Mouse (Mus musculus) embryonic fibroblast, embryonic 13.5 days (primary cell): ENCODE measurements around the gene Ccdc153.

Experiments
- CTCF ChIP-seq: IDR thresholded peaks from 2 replicates; pipeline ENCODE4 v1.5.1; 2011; ENCODE audit warnings: mild to moderate bottlenecking, control low read depth, low read length, moderate library complexity, borderline replicate concordance; ENCODE audit not compliant: insufficient read depth
- POLR2A ChIP-seq: IDR thresholded peaks from 2 replicates; pipeline ENCODE4 v1.6.1; 2011; ENCODE audit warnings: low read depth, mild to moderate bottlenecking, control low read depth, low read length, moderate library complexity

GRCm38 (mm10) chr9:44191166-44191565 lies 49.3 kb upstream of the Ccdc153 start:
- TF ChIP-seq POLR2A (no peak), CTCF (no peak)
